Mouse (Mus musculus) adrenal gland, postnatal 36 days (tissue): ENCODE results near the gene Gm20388. TPM values are rescaled to one million over a fixed set of nuclear protein-coding genes. Genes with fewer than 3 reads are reported as not detected.
"Not testable (repeated sequence)": the region's sequence is repeated elsewhere in the genome, so short reads cannot be mapped to it uniquely, and the experiment has no call there.

Source experiments
- DNase-seq, 2 experiments: peaks; one replicate each; pipeline ENCODE4 v3.0.0; 2021; ENCODE audit warnings: mixed read lengths in 1 of 2
- total RNA-seq, 2 experiments: library from RNA; stranded (reverse); gene quantifications; 2 replicates each; pipeline ENCODE4 v1.2.3; 2021

Gene Gm20388
- total RNA-seq, 2 experiments from 2014 or later = 2.4 to 7.4 TPM

DNA sequence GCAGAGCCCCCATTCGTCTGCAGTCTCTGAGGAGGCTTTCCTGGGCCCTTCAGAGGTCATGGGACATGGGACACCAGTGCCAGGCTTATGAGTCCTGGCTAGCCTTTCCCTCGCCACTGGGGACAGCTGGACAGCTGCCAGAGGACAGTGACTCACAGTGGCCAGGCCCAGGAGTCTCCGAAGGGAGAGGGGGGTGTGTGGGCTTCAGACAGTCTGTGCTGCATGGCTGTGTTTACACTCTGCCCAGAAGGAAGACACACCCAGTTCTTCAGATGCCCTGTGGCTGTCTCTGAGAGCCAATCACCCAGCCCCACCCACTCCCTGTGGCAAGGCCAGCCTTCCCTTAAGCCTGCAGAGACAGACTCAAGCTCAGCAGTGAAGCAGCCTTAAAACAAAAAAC lies 1662.6 kb downstream of the Gm20388 start:
- peak; percentile 92 to 95 for DNase-seq

DNA sequence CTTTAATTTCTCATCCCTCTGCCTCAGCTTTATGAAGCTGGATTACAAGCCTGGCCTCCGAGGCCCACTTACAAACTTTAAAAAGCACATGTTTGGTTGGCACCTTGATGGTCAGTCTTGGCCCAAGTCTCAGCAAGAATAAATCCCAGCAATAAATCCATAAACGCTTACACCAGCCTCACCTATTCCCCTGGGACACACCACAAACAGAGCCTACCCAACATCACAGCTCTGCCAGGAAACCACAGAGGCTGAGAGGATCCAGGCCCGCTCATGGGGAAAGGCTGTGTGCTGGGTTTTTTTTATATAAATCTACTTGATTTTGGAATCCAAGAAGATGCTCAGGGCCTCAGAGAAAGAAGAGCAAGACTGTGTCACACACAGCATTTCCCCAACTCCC lies 1665.0 kb downstream of the Gm20388 start:
- DNase-seq = no peak

DNA sequence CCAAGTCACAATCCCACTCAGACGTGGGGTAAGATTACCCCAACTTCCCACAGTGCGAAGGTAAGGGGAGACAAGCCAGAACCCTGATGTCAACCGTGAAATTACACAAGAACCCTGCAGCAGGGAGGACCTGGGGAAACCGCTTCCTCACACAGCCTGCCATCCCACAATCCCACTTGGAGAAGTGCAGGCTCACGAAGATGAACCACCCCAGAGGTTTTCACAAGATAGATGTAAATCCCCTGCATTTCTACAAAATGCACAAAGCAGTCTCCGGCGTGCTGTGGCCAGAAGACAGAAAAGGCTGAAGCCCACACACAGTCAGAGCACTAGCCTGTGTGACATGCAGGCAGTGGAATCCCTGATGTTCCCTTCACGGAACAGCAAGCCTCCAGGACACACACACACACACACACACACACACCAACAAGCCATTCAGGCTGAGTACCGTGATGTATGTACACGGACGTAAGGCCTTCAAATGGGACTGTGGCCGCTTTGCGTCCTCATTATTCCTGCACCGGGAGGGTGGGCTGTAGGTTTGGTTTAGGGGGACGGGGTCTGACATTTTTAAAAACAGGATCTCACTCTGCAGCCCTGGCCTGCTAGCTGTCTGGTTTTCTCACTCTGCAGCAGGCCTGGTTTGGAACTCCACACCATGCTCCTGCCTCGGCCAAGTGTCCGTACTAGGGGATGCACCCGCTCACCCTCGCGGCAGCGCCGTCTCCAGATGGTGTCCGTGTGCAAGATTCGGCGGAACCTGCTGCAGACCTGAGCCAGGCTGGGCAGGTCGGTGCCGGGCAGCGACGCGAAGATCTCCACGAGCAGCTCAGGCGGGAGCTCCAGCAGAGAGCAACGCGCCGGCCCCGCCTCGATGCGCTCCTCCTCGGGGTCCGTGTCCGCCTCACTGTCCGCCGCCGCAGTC lies 1667.4 kb downstream of the Gm20388 start:
- peak in 1 of 2 experiments; percentile 38 for DNase-seq

DNA sequence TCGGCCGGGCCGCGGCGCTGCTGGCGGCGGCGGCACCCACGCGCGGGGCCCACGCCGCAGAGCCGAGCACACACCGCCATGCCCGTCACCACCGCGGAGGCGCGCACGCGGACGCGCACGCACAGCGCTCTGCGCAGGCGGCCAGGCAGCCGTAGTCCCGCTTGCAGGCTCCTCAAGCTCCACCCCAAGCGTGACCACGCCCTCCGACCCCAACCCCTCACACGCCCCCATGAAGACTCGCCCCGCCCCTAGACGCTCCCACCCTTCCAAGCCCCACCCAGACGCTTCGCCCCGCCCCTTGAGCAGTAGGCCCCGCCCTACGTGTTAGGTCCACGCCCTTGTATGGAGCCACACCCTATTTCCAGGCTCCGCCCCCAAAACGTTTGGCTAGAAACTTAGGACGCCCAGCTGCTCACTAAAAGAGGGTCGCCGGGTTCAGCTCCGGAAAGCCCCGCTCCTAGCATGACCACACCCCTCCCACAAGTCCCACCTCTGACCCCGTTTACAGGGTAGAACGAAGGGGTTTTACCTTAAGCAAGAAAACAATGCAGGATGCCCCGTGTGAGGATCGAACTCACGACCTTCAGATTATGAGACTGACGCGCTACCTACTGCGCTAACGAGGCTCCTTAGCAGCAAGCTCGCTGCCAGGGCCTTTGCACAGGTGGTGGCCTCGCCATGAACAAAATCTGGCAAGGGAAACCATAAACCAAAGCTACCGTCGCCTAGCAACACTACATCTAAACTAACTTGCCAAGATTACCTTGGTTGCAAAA lies 1668.2 kb downstream of the Gm20388 start, which contains the start of gene Fbxo31:
Fbxo31 (minus strand) TSS at position 131 of the 776 bp plus-strand sequence.
- peak; percentile 95 to 99 for DNase-seq

DNA sequence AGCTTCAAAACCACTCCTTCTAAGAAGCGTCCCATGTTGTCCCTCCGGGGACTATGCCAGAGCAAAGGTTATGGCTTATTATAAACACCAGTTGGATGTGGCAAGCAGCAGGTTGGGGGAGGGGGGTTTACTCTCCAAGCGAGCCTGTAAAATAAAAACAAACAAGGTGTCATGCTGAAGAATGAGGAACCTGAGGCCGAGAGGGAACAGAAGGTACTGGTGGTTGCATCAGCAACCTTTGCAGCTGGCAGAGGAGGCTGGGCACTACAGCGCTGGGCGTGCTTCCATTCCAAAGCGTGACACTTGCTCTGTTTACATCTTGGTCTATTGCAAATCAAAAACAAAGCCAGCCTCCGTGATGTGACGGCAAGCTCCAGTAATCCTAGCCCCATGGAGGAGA lies 1669.8 kb downstream of the Gm20388 start:
- DNase-seq = no peak

DNA sequence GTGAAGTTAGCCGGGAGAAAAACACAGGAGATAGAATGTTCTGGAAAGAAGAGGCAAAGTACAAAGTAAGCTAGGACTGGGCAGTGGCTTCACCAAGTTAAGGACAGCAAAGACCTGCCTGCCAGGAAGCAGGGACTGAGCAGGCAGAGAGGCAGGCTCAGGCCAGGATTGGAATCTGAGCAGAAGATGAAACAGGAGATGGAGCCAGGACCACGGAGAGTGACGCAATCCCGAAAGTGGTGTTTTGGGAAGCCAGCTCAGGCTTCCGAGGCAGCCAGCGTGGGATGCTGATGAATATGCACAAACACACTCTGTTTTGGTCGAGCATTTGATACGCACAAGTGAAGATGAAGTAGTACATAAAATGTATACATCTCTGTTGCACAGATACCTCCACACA lies 1673.0 kb downstream of the Gm20388 start:
- no peak for DNase-seq

DNA sequence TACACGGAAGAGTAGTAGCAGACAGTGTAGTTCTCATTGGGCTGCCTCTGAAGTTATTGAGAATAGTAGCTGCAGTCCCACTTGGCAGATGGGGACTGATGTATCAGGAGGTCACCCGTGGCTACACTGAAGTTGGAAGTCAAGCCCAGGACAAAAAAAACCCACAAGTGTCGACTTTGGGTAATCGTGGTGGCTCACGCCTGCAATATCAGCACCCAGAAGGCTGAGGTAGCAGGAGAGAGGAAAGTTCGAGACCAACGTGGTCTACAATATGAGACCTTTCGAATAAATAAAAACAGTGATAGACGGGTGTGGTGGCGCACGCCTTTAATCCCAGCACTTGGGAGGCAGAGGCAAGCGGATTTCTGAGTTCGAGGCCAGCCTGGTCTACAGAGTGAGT lies 1674.1 kb downstream of the Gm20388 start:
- no peak for DNase-seq

DNA sequence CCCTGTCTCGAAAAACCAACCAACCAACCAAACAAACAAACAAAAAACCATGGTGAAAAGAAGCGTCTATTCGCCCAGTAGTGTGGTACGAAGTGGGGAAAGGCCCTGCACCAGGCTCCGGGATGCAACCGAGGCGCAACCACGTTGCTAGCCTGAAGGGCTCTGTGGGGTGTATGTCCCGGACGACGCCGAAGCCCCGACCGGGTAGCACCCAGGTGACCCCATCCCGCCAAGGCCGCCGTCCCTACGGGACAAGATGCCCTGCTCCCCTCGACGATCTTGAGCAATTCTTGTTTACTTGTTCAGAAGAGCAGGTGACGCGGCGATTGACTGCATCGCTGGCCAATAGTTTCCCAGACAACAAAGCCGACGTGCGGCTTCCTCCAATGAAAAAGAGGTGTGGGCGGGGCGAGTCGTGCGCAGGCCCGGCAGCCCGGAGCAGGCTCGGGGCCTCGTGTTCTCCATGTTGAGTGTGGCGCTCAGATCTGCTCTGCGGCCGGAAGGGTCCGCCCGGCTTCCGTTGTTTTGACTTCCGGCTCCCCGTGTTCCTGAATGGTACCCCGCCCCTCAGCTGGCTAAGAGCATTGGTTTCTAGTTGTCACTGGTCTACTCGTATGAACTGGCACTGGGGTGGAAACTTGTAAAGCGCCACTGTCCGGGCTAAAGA lies 1674.7 kb downstream of the Gm20388 start:
- DNase-seq = peak; percentile 100

DNA sequence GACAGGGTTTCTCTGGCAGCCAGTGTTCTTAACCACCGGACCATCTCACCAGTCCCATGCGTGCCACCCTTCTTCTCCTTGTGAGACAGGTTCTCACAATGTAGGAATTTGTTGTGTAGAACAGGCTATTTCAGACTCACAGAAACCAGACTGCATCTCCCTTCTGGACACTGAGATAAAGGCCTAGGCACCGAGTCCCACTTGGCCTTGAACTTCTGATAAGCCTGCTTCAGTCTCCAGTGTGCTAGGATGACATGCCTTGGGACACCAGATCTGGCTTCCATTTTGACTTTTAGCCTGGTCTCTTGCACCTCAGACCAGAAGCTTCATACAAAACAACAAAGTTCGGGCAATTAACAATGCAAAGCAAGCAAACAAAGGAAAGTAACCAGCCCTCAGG lies 1678.1 kb downstream of the Gm20388 start:
- DNase-seq = no peak

DNA sequence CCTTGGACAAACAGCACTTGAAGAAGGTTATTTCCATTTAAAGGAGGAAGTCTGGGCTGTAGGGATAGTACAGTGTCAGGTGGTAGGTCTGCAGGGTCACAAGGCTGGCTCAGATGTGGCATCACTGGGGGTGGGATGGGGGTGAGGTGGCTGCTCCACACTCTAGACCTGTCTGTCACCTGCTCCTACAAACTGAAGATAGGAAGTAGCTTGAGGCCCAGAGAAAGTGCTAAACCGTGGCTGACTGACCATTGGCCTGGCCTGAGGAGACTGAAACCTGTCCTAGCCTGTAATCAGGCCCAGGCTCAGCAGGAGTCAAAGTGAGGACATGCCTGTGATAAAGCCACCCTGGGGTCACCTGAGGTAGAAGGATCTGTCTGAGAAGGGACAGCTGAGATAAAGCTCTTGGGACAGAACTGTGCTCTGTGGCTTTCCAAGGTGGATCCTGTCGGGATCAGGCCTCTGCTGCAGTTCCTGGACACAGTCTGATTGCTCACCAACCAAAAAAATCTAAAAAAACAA lies 1678.6 kb downstream of the Gm20388 start:
- DNase-seq = no peak

DNA sequence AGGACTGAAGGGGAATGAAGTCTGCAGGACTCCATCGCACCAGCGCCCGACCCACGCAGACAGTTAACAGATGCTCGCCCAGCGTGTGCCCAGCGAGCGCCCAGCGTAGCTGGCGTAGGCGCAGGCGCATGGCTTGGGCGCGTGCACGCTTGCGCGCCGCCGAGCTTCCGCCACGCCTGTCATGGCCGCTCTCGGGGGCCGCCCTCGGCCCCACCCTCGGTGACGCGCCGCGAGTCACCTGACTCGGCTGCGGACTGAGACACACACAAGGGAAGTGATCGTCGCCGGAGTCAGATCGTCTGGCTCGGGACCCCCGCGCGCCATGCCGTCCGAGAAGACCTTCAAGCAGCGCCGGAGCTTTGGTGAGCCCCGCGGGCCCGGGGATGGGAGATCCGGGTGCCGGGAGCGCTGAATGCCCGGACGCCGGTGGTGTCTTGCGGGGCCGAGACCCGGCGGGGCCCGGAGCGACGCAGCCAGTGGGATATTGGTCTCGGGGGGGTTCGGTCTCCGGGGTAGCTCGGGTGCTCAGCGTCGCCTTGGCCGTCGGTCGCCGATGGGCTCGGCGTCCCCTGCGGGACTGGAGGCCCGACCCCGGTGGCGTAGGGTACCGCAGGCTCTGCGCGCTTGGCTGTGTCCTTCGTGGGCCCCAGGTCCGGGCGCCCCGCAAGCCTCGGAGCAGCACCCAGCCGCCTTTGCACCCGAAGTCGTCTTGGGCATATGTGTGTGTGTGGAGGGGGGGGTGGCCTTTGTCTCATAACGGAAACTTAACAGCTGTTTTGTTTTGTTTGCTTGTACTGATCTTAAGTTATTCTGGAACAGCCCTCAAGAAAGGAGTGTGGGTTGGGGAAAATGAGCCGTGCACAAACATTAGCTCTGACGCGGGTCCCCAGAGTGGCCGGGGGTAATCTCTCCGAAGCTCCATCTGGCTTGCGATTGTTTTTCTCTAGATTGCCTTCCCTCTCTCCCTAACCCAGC lies 1679.8 kb downstream of the Gm20388 start, which contains the start of gene Map1lc3b:
Map1lc3b (plus strand) TSS at position 159 of the 975 bp plus-strand sequence.
- peak; percentile 96 for DNase-seq

DNA sequence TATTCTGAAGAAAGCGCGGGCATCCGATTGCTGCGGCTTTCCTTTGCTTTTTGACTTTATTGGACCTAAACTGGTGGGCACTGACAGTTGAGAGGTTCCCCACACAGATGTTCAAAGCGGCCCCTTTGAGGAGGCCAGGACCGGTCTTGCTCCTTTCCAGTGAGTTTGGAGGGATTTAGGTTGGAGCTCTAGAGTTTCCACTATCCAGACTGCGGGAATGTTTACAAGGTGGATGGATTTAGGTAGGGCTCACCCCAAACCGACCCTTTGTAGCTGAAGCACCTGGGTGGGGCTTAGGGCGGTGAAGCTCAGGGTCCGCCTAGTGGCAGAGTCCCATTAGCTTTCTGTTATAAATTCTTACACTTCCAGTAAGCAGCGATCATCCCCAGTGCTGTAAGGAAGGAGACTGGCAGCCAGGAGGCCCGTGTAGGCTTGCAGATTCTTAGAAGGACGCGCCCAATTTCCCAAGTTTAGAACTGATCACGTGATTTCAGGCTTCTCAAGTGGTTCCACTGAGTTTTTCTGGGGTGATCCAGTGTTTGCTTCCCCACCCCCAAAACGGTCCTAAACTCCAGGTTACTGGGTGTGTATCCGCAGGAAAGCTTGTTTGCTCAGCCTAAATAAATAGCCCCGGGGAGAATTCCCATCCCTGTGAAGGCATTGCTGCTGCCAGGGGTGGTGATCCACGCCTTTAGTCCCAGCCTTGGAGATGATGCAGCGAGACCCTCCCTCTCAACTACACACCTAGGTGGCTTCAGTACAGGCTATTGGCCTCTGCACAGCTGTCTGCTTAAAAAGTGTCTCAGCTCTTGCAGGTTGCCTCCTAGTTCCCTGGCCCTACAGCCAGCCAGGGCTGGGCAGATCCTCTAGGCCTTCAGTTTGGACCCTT lies 1680.8 kb downstream of the Gm20388 start:
- DNase-seq = peak; percentile 28 to 50

DNA sequence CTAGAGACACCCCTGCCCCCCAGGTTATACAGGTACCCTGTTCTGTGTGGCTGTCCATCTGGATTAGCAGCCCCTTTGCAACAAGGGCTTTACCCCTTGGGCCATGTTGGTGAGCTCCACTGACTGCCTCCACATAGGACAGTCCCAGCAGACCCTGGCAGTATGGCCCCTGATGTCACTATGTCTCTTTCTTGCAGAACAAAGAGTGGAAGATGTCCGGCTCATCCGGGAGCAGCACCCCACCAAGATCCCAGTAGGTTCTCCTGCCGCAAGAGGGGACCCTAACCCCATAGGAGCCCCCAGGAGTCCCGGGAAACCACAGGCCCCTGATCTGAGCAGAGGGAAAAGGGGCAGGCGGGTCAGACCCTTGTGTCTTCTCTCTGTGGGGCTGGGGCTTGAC lies 1682.7 kb downstream of the Gm20388 start:
- DNase-seq = no peak

DNA sequence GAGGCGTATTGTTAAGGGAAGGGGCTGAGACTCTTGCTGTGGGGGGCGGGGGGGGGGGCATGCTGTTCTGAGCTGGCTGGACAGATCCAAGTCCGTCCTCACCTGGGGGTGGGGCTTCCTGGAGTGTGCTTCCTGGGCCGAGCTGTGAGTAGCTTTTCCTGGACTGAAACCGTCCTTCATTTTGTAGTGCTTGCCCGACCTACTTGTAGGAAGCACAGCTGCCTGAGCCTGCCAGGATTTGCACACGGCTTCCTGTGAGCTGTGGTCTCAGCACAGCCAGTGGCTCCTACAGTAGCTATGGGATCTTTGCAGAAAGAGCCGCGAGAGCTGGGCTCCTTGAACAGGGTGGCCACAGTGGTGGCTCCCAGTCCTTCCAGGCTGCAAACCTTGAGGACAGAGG lies 1683.3 kb downstream of the Gm20388 start:
- DNase-seq = peak; percentile 41 to 65

DNA sequence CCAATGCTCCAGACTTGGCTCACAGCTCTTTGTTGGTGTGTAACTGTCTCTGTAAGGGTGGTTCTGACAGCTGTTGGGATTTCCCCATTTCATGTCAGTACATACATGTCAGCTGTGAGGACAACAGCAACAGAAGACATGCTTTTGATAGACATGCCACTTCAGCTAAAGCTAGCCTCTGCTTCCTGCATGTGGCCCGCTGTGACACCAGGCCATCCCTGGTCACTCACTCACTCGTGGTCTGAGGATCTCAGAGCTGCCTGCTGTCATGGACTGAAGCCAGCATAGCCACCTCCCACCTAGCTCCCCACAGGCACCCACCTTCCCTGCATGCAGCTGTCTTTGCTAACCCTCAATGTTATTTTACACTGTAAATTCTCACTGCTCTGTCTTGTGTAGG lies 1686.9 kb downstream of the Gm20388 start:
- not testable (repeated sequence) for DNase-seq

DNA sequence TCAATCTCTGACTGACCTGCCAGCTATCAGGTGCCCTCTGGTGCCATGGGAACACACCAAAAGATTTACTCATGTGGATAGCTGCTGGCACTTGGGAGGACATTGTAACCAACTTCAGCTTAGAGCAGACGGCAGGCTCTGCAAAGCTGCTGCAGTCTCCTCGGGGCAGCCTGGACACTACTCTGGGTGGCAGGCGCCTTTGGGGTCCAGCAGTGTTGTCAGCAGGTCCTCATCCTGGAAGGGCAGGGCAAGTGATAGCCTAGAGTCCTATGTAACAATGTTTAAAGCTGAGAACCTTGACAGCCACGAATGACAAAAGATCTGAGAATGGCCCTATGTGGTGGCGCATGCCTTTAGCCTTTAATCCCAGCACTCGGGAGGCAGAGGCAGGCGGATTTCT lies 1687.5 kb downstream of the Gm20388 start:
- no peak for DNase-seq

DNA sequence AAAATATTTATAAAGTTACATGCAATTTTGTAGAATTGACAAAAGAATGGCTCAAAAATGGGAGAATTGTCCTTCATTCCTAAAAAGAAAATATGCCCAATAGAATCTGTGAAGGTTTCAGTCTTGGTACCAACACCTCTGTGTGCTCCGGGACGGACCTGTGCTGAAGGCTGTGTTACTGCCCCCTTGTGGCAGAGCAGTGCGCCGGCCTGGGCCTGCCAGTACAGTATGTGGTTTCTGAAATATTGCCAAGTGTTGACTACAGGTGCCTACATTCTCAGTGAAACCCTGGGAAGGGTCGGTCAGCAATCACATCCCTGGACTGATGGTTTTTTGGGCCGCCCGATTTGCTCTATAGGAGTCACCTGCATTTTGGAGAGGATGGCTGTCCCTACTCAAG lies 1688.3 kb downstream of the Gm20388 start:
- peak; percentile 88 to 91 for DNase-seq

DNA sequence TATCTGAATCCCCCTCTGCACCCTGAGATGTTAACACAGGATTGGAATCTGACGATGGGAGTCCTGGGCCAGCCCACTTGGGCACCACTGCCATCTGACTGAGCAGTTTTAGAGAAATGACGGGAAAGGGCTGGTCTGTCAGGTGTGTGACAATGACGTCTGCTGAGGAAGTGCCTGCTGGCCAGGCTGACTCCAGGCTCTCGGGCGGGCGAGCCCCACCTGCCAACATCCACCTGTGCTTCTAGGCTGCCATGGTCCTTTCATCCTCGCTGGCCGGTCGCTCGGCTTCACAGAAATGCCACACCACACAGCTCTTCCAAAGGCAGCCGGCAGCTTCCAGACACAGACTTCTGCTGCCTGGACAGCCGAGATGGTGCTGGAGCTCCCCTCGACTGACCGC lies 1689.2 kb downstream of the Gm20388 start:
- DNase-seq = no peak

DNA sequence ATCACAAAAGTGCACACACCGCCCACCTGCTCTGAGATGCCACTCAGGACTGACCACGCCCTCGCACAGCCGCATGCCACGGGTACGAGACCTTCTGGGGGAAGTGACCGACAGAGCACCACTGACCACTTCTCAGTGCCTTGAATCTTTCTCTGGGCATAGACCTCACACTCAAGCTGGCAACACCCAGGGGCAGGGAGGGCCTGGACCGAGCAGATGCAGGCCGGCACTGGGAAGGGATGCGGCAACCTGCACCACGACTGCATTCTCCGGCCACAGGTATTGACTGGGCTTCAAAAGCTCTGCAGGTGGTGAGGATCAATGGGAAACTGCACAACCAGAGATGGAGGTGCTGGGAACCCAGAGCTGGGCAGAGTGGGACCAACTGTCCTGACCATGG lies 1691.8 kb downstream of the Gm20388 start:
- no peak for DNase-seq

DNA sequence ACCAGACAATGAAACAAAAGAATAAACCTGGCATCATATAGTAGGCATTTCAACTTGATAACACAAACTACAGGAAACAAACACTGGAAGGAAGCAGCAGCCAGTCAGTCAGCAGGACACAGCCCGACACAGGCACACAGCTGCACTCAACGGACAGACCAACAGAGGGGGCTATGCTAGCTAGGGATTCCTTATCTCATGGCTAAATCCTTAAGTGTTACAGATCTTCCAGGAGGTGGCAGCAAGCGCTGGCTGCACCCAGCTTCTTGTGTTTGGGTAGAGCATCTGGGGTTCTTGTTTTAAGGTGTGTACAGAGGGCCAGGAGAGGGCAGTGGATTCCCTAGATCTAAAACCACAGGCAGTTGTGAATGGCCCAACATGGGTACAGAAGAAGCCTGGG lies 1692.2 kb downstream of the Gm20388 start:
- peak; percentile 69 to 83 for DNase-seq
